Comparison of ENCODE assay signal across 22 mouse cellular contexts in the genomic region with DNA sequence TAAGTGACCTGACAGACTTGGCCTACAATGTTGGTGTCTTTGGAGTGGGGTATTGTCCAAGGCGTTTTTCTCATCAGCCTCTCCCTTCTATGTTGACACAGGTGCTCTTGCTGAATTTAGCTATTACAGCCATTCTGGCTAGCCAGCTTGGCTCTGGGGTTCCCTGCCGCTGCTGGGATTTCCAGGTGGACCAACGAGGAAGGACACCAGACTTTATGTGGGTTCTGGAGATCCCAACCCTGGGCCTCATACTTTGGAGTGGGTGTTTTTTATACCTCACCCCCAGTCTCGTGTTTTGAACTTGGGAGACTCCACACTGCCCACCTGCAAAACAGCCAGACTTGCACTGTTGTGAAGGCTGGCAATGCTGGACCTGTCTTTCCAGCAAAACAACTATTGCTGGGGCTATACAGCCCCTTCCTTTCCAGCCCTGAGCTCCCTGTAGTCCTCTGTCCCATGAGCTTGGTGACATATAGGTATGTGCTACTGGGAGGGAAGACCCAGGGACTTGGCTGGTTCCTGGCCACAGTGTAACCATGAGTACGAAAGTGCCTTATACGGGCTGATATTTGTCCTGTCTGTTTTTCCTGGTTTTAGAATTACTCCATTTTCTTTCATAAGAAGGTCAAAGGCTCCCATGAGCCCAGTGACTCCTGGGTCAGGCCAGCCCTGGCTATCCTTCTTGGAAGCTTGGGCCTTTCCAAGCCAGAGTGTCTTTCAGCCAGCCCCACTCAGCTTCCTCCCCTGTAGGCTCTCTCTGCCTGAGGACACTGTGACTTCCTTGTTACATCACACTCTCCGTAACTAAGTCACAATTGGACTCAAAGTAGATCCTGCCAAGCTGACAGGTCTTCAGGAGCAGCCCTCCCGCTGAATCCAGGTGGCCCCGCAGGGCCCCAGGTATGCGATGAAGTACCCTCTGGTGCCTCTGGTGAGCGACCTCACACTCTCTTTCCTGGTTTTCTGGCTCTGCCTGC. TPM values are rescaled to one million over a fixed set of nuclear protein-coding genes. Genes with fewer than 3 reads are reported as not detected.
DNase-seq lines count a peak whose midpoint lies in the region; ATAC-seq and TF ChIP-seq lines count a peak whose summit lies in the region.
"Had no signal": no experiment of that assay in that cellular context is flagged by ENCODE, and none has a peak within 500 bp of the region (broad histone marks: within the 10 kb centered on the region; RNA-seq: fewer than 3 reads in every experiment).

Gene Adig, plus strand, starts transcription at position 777 of the 977 bp plus-strand sequence.

- ATAC-seq in intestine, embryonic 16.5 days: peak; percentile 50; the same call in 1 of the 2 replicates
- ATAC-seq in inflammation-experienced regulatory T-cells, adult 6 months: no peak
- ATAC-seq: CD4-positive, CD25-positive, alpha-beta regulatory T cell, adult 4 months; forebrain, embryonic 16.5 days; hindbrain, embryonic 16.5 days had no signal

- H3K36me3 ChIP-seq in intestine, embryonic 16.5 days (ENCODE audit: control insufficient read depth, insufficient read depth, low read length): 0 out of 2 replicates have a peak, but pooled peaks cover 4% of the 10 kb centered on the region

- H3K27ac ChIP-seq in intestine, embryonic 16.5 days (ENCODE audit: low read length): no peak within 1 kb of the TSS
- H3K27ac ChIP-seq: kidney, postnatal 0 days; liver, embryonic 13.5 days; neural tube, embryonic 15.5 days had no signal

- TF ChIP-seq POLR2A in lung, adult 2 months (IDR thresholded peaks at IDR 0.05; ENCODE audit: borderline replicate concordance, extremely low read depth, low read depth, low read length): no peak

- DNase-seq in lung, adult 2 months: no peak
- no peak for DNase-seq in lung, postnatal 25 days (ENCODE audit: low spot score)
- DNase-seq in adrenal gland, adult 18-20 months (ENCODE audit: low spot score in 2 of 2): peak in 1 of 2 experiments; percentile 19
- DNase-seq in adrenal gland, postnatal 25 days: no peak
- no peak for DNase-seq in kidney, postnatal 14 days
- DNase-seq in spleen, adult 18-20 months: no peak
- DNase-seq: cerebellum, postnatal 14 days; heart, adult 18-20 months; heart, postnatal 14 days; liver, embryonic 13.5 days; retina, postnatal 1 day; thymus, postnatal 14 days had no signal

- H3K4me3 ChIP-seq in lung, adult 2 months (replicated peaks; ENCODE audit: extremely low read depth, low read depth, low read length): no peak within 1 kb of the TSS
- no peak within 1 kb of the TSS for H3K4me3 ChIP-seq in intestine, embryonic 16.5 days (ENCODE audit: low read length)
- H3K4me3 ChIP-seq: liver, embryonic 13.5 days; megakaryocyte, embryonic 14.5 days; neural tube, embryonic 15.5 days had no signal

- no peaks in the 10 kb centered on the region for H3K9me3 ChIP-seq in intestine, embryonic 16.5 days (ENCODE audit: control insufficient read depth, low read length)
- H3K9me3 ChIP-seq: liver, embryonic 13.5 days; megakaryocyte, embryonic 14.5 days; neural tube, embryonic 15.5 days had no signal

- H3K4me1 ChIP-seq in lung, adult 2 months (ENCODE audit: control insufficient read depth, insufficient read depth, low read length): no peaks in the 10 kb centered on the region
- no peaks in the 10 kb centered on the region for H3K4me1 ChIP-seq in intestine, embryonic 16.5 days (ENCODE audit: control insufficient read depth, insufficient read depth, low read length)
- H3K4me1 ChIP-seq: liver, embryonic 13.5 days; megakaryocyte, embryonic 14.5 days; neural tube, embryonic 15.5 days had no signal

- TF ChIP-seq CTCF in lung, adult 2 months (IDR thresholded peaks at IDR 0.05; ENCODE audit: insufficient read depth, low read length): no peak

- H3K9ac ChIP-seq in intestine, embryonic 16.5 days (ENCODE audit: low read depth, low read length): no peak within 1 kb of the TSS
- H3K9ac ChIP-seq: liver, embryonic 13.5 days; neural tube, embryonic 15.5 days had no signal

- 58% methylated on average over 11 of the region's 11 CpGs for WGBS in lung, adult 2 months
- 61% methylated on average over 11 of the region's 11 CpGs for WGBS in intestine, embryonic 16.5 days

- H3K4me2 ChIP-seq in intestine, embryonic 16.5 days (ENCODE audit: low read depth, low read length): no peak within 1 kb of the TSS
- H3K4me2 ChIP-seq: liver, embryonic 13.5 days; neural tube, embryonic 15.5 days had no signal

- H3K27me3 ChIP-seq in intestine, embryonic 16.5 days (replicated peaks; ENCODE audit: control insufficient read depth, insufficient read depth, low read length): no peaks in the 10 kb centered on the region
- H3K27me3 ChIP-seq: liver, embryonic 13.5 days; neural tube, embryonic 15.5 days had no signal

RNA-seq across cellular contexts. Expression of gene Adig, which starts in this region (rescaled TPM):
- 12.1 and 13.2 TPM in 2 replicates for polyA plus RNA-seq in lung, adult 2 months (2012; rRNA removed)
- 100 to 1,000 TPM in 1 of 2 experiments, 10 to 100 TPM in 1; 75.7 to 130 TPM for total RNA-seq in adrenal gland, adult 18-20 months (2021)
- 43.7 and 44.2 TPM in 2 replicates for total RNA-seq in adrenal gland, postnatal 25 days (2021)
- polyA plus RNA-seq in intestine, embryonic 16.5 days (2015; fragmentation: Nextera tagmentation; extraction: Ambion mirVana): not detected in 2 replicates
- not detected for polyA plus RNA-seq in inflammation-experienced regulatory T-cells, adult 6 months (2017; shearing (Covaris generic))
- total RNA-seq: layer of hippocampus, postnatal 10 days; left cerebral cortex, postnatal 25 days had no signal
- polyA plus RNA-seq: CD4-positive, CD25-positive, alpha-beta regulatory T cell, adult 4 months; forebrain, embryonic 16.5 days; hindbrain, embryonic 16.5 days; kidney, postnatal 0 days; liver, embryonic 13.5 days; neural tube, embryonic 15.5 days had no signal

Comparison
In these comparisons a context has a peak if more than half of its experiments do, and no peak if none do; other contexts are left out.
1. RNA of gene Adig (polyA plus RNA-seq): 12.1 to 13.2 TPM in lung, adult 2 months; not detected in intestine, embryonic 16.5 days and not detected in inflammation-experienced regulatory T-cells, adult 6 months; every median in the first group is over 10 times any median in the second.
2. Peak in ATAC-seq in intestine, embryonic 16.5 days; RNA of the gene not detected or under 1 TPM.